Mouse (Mus musculus) MEL (cell line): Measurements from ENCODE around the gene Arhgap20. TPM values are rescaled to one million over a fixed set of nuclear protein-coding genes. Genes with fewer than 3 reads are reported as not detected.

Experiments used
- DNase-seq: peaks from one replicate; pipeline ENCODE4 v3.0.0; 2011; ENCODE audit warnings: low read depth, low spot score
- H3K27ac ChIP-seq: 2 replicates; pipeline ENCODE4 v1.5.1; 2012; ENCODE audit warnings: low read depth, mild to moderate bottlenecking, control low read depth, low read length, moderate library complexity; ENCODE audit not compliant: control insufficient read depth
- H3K27me3 ChIP-seq, 2 experiments: fragments of 150-350 bp in 1 of 2; sonication (generic) in 1 of 2; 2 replicates each; pipeline ENCODE4 v1.6.1; 2012; ENCODE audit warnings: low read length in 2 of 2, mild to moderate bottlenecking in 2 of 2, improper control_type of control experiment in 1 of 2, moderate library complexity in 1 of 2; ENCODE audit not compliant: insufficient read depth in 2 of 2, control insufficient read depth in 1 of 2
- H3K36me3 ChIP-seq, 2 experiments: 2 replicates each; pipeline ENCODE4 v1.6.1; 2012 to 2014; ENCODE audit warnings: low read length in 2 of 2, improper control_type of control experiment in 1 of 2, inconsistent platforms in 1 of 2, mild to moderate bottlenecking in 1 of 2; ENCODE audit not compliant: insufficient read depth in 2 of 2, control insufficient read depth in 1 of 2
- H3K4me1 ChIP-seq, 2 experiments: fragments of 150-350 bp in 1 of 2; sonication (generic) in 1 of 2; 2 replicates each; pipeline ENCODE4 v1.6.1; 2012; ENCODE audit warnings: low read length in 2 of 2, improper control_type of control experiment in 1 of 2, mild to moderate bottlenecking in 1 of 2; ENCODE audit not compliant: insufficient read depth in 2 of 2, control insufficient read depth in 1 of 2
- H3K4me3 ChIP-seq, 2 experiments: fragments of 150-350 bp in 1 of 2; sonication (generic) in 1 of 2; 2 replicates each; pipeline ENCODE4 v1.5.1; 2012; ENCODE audit warnings: low read depth in 2 of 2, low read length in 2 of 2, mild to moderate bottlenecking in 2 of 2, moderate library complexity in 2 of 2, control low read depth in 1 of 2, improper control_type of control experiment in 1 of 2; ENCODE audit not compliant: control insufficient read depth in 1 of 2, insufficient read depth in 1 of 2
- H3K79me2 ChIP-seq: 2 replicates; pipeline ENCODE4 v1.6.1; 2012; ENCODE audit warnings: mild to moderate bottlenecking, low read length, moderate library complexity; ENCODE audit not compliant: control insufficient read depth, poor library complexity, insufficient read depth
- H3K9ac ChIP-seq: 2 replicates; pipeline ENCODE4 v1.6.1; 2012; ENCODE audit warnings: low read depth, mild to moderate bottlenecking, control low read depth, low read length, moderate library complexity; ENCODE audit not compliant: control insufficient read depth, poor library complexity, severe bottlenecking
- H3K9me3 ChIP-seq: fragments of 150-350 bp; sonication (generic); replicated peaks from 2 replicates; pipeline ENCODE4 v1.6.1; 2012; ENCODE audit warnings: mild to moderate bottlenecking, low read length, improper control_type of control experiment, moderate library complexity; ENCODE audit not compliant: insufficient read depth
- CHD2 ChIP-seq: IDR thresholded peaks from 2 replicates; pipeline ENCODE4 v1.6.1; 2011; ENCODE audit warnings: low read length, improper control_type of control experiment
- E2F4 ChIP-seq: IDR thresholded peaks from 2 replicates; pipeline ENCODE4 v1.6.1; 2011; ENCODE audit warnings: low read depth, low read length, improper control_type of control experiment, borderline replicate concordance
- ELF1 ChIP-seq: IDR thresholded peaks from 2 replicates; pipeline ENCODE4 v1.6.1; 2014; ENCODE audit warnings: low read depth, mild to moderate bottlenecking, inconsistent platforms, low read length, improper control_type of control experiment, moderate library complexity
- EP300 ChIP-seq, 2 experiments: IDR thresholded peaks; 2 replicates each; pipeline ENCODE4 v1.6.1; 2011; ENCODE audit warnings: improper control_type of control experiment in 2 of 2, low read length in 2 of 2, low read depth in 1 of 2, mild to moderate bottlenecking in 1 of 2
- ETS1 ChIP-seq: IDR thresholded peaks from 2 replicates; pipeline ENCODE4 v1.6.1; 2012; ENCODE audit warnings: low read depth, mild to moderate bottlenecking, inconsistent platforms, low read length, improper control_type of control experiment, moderate library complexity
- JUND ChIP-seq: IDR thresholded peaks from 2 replicates; pipeline ENCODE4 v1.6.1; 2011; ENCODE audit warnings: low read depth, mild to moderate bottlenecking, improper control_type of control experiment, low read length
- KAT2A ChIP-seq: conservative IDR thresholded peaks from 2 replicates; pipeline ENCODE4 v1.6.1; 2012; ENCODE audit warnings: low read depth, low read length, improper control_type of control experiment, inconsistent platforms
- MAX ChIP-seq: IDR thresholded peaks from 2 replicates; pipeline ENCODE4 v1.6.1; 2011; ENCODE audit warnings: low read length, improper control_type of control experiment
- MAZ ChIP-seq: IDR thresholded peaks from 2 replicates; pipeline ENCODE4 v1.6.1; 2012; ENCODE audit warnings: low read depth, mild to moderate bottlenecking, inconsistent platforms, low read length, improper control_type of control experiment
- MEF2A ChIP-seq: IDR thresholded peaks from 2 replicates; pipeline ENCODE4 v1.6.1; 2014; ENCODE audit warnings: low read depth, mild to moderate bottlenecking, inconsistent platforms, low read length, improper control_type of control experiment; ENCODE audit not compliant: poor library complexity, insufficient replicate concordance, severe bottlenecking; ENCODE audit errors: extremely low read depth
- MXI1 ChIP-seq: IDR thresholded peaks from 2 replicates; pipeline ENCODE4 v1.6.1; 2011; ENCODE audit warnings: mild to moderate bottlenecking, low read depth, low read length, improper control_type of control experiment
- MYC ChIP-seq: IDR thresholded peaks from 2 replicates; pipeline ENCODE4 v1.6.1; 2011; ENCODE audit warnings: low read depth, mild to moderate bottlenecking, low read length, improper control_type of control experiment, moderate library complexity
- NRF1 ChIP-seq: IDR thresholded peaks from 2 replicates; pipeline ENCODE4 v1.6.1; 2014; ENCODE audit warnings: low read depth, mild to moderate bottlenecking, inconsistent platforms, low read length, improper control_type of control experiment, moderate library complexity; ENCODE audit not compliant: poor library complexity, insufficient read depth, severe bottlenecking
- POLR2AphosphoS2 ChIP-seq: IDR thresholded peaks from 2 replicates; pipeline ENCODE4 v1.6.1; 2011; ENCODE audit warnings: low read length, improper control_type of control experiment
- RCOR1 ChIP-seq: IDR thresholded peaks from 2 replicates; pipeline ENCODE4 v1.6.1; 2012; ENCODE audit warnings: low read depth, mild to moderate bottlenecking, inconsistent platforms, low read length, improper control_type of control experiment
- SMC3 ChIP-seq: IDR thresholded peaks from 2 replicates; pipeline ENCODE4 v1.6.1; 2011; ENCODE audit warnings: low read depth, low read length, improper control_type of control experiment
- UBTF ChIP-seq: IDR thresholded peaks from 2 replicates; pipeline ENCODE4 v1.6.1; 2012; ENCODE audit warnings: low read depth, mild to moderate bottlenecking, inconsistent platforms, low read length, improper control_type of control experiment, moderate library complexity, borderline replicate concordance; ENCODE audit not compliant: insufficient read depth
- polyA plus RNA-seq, 2 experiments: library from polyadenylated mRNA; stranded (reverse) in 1 of 2; unstranded in 1 of 2; fragments of >175 nt in 1 of 2; fragments of >200 nt in 1 of 2; gene quantifications; 2 replicates each; pipeline versions ENCODE4 v1.2.1 to v1.2.4; 2012; ENCODE audit warnings: low replicate concordance in 2 of 2, low read depth in 1 of 2; ENCODE audit not compliant: insufficient read length in 2 of 2, insufficient read depth in 1 of 2, missing spikeins in 1 of 2
- total RNA-seq: library from RNA; depleted of rRNA; stranded (reverse); fragments of 300-350 nt; gene quantifications from 2 replicates; pipeline ENCODE4 v1.2.3, GENCODE M21; 2012

Arhgap20 gene
- total and polyA plus RNA-seq, 3 experiments: not detected

DNA sequence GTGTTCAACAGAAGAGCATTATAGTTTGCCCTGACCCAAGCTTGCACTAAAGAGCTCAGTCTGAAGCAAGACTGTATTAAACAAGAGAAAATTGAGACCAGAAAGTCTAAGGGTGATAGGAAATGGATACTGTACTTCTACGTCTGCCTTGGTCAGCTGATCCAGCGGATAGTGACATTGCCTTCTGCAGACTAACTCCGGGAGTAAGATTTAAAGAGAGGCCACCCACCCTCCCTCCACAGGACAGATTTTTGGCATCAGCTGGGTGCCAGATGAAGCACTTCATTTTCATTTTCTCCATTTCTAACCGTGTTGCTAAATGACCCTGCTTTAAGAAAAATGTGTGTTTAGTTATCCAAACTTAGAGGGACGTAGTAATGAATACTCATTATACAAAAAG, 67.2 kb downstream of the Arhgap20 start:
- no peak overlapping the region for H3K27ac ChIP-seq
- H3K27me3 ChIP-seq: peaks cover 0 to 3% of the 10 kb centered on the region in 2 experiments; a peak in 1 of 4 replicates
- no peak overlapping the region for H3K9ac ChIP-seq
- H3K4me3 ChIP-seq: no peak overlapping the region
- TF ChIP-seq E2F4 (no peak), EP300 (IDR thresholded peaks at IDR 0.05; ENCODE audit: low read depth in 1 of 2, low read length in 2 of 2) (no peak), POLR2AphosphoS2 (no peak), MXI1 (no peak), MAZ (no peak), SMC3 (no peak), MEF2A (no peak), CHD2 (no peak), MYC (no peak), ELF1 (no peak), UBTF (no peak)
- no peaks in the 10 kb centered on the region for H3K9me3 ChIP-seq
- no peaks in the 10 kb centered on the region for H3K79me2 ChIP-seq
- no peaks in the 10 kb centered on the region for H3K4me1 ChIP-seq
- no peaks in the 10 kb centered on the region for H3K36me3 ChIP-seq
- DNase-seq: no peak

- no peak for DNase-seq
- no peak for TF ChIP-seq ELF1
- TF ChIP-seq MAX: no peak
- TF ChIP-seq ETS1: no peak
- TF ChIP-seq NRF1: no peak
- TF ChIP-seq KAT2A: no peak
- no peak for TF ChIP-seq JUND
- no peak for TF ChIP-seq RCOR1
- H3K27me3 ChIP-seq: peaks cover 0 to 3% of the 10 kb centered on the region in 2 experiments; a peak in 3 of 4 replicates
- no peaks in the 10 kb centered on the region for H3K9me3 ChIP-seq
- no peak overlapping the region for H3K27ac ChIP-seq
- H3K36me3 ChIP-seq: no peaks in the 10 kb centered on the region
- H3K79me2 ChIP-seq: no peaks in the 10 kb centered on the region
- no peak overlapping the region for H3K9ac ChIP-seq
- no peaks in the 10 kb centered on the region for H3K4me1 ChIP-seq
- no peak overlapping the region for H3K4me3 ChIP-seq
These were observed 72.6 kb downstream of the Arhgap20 start for GRCm38 (mm10) chr9:51837716-51838115.
